Mouse (Mus musculus) liver, embryonic 16.5 days (tissue): ENCODE results near the gene H2-M3. TPM values are rescaled to one million over a fixed set of nuclear protein-coding genes. Genes with fewer than 3 reads are reported as not detected.

ENCODE experiments used
- polyA plus RNA-seq: library from polyadenylated mRNA; unstranded; fragments of >200 nt; fragmentation: Nextera tagmentation; extraction: Ambion mirVana; gene quantifications from 2 replicates; pipeline ENCODE4 v1.2.1, GENCODE M21; 2015

H2-M3 gene
- polyA plus RNA-seq, 1 experiment from 2014 or later = 2.6 TPM

Other genes with a start within 250 kb of the H2-M3 start
- gene Mog, start 246.8 kb upstream of the H2-M3 start, polyA plus RNA-seq = not detected in 2 replicates
- gene Gabbr1, start 224.3 kb upstream of the H2-M3 start, polyA plus RNA-seq = 0.46 and 1.0 TPM in 2 replicates
- not detected in 2 replicates for gene Olfr90, start 181.7 kb upstream of the H2-M3 start, polyA plus RNA-seq
- gene Olfr91, start 171.9 kb upstream of the H2-M3 start, polyA plus RNA-seq = not detected in 2 replicates
- gene Olfr92, start 150.1 kb upstream of the H2-M3 start, polyA plus RNA-seq = not detected in 2 replicates
- not detected in 2 replicates for gene Olfr93, start 108.7 kb upstream of the H2-M3 start, polyA plus RNA-seq
- gene Ubd, start 76.3 kb upstream of the H2-M3 start, polyA plus RNA-seq = not detected in 2 replicates
- gene Olfr94, start 69.2 kb upstream of the H2-M3 start, polyA plus RNA-seq = not detected in 2 replicates
- gene Olfr95, start 57.1 kb upstream of the H2-M3 start, polyA plus RNA-seq = not detected in 2 replicates
- not detected in 2 replicates for gene Olfr96, start 50.1 kb upstream of the H2-M3 start, polyA plus RNA-seq
- not detected in 2 replicates for gene Olfr97, start 32.9 kb upstream of the H2-M3 start, polyA plus RNA-seq
- not detected in 2 replicates for gene Olfr98, start 6.5 kb upstream of the H2-M3 start, polyA plus RNA-seq
- not detected in 2 replicates for gene Olfr99, start 13.2 kb downstream of the H2-M3 start, polyA plus RNA-seq
- gene Olfr101, start 34.1 kb downstream of the H2-M3 start, polyA plus RNA-seq = not detected in 2 replicates
- not detected in 2 replicates for gene Olfr102, start 46.8 kb downstream of the H2-M3 start, polyA plus RNA-seq
- not detected in 2 replicates for gene Olfr103, start 69.5 kb downstream of the H2-M3 start, polyA plus RNA-seq
- not detected in 2 replicates for gene Olfr104-ps, start 89.4 kb downstream of the H2-M3 start, polyA plus RNA-seq
- gene Olfr105-ps, start 108.8 kb downstream of the H2-M3 start, polyA plus RNA-seq = not detected in 2 replicates
- not detected in 2 replicates for gene Olfr106-ps, start 120.2 kb downstream of the H2-M3 start, polyA plus RNA-seq
- not detected in 2 replicates for gene Olfr107, start 129.0 kb downstream of the H2-M3 start, polyA plus RNA-seq
- not detected in 2 replicates for gene Olfr108, start 175.3 kb downstream of the H2-M3 start, polyA plus RNA-seq
- gene Olfr109, start 188.7 kb downstream of the H2-M3 start, polyA plus RNA-seq = not detected in 2 replicates
- not detected in 2 replicates for gene H2-M2, start 213.3 kb downstream of the H2-M3 start, polyA plus RNA-seq
- not detected in 2 replicates for gene Olfr110, start 222.2 kb downstream of the H2-M3 start, polyA plus RNA-seq
- gene Olfr111, start 237.8 kb downstream of the H2-M3 start, polyA plus RNA-seq = not detected in 2 replicates